Mouse (Mus musculus): Measurements from ENCODE around the gene Git1.

DNA sequence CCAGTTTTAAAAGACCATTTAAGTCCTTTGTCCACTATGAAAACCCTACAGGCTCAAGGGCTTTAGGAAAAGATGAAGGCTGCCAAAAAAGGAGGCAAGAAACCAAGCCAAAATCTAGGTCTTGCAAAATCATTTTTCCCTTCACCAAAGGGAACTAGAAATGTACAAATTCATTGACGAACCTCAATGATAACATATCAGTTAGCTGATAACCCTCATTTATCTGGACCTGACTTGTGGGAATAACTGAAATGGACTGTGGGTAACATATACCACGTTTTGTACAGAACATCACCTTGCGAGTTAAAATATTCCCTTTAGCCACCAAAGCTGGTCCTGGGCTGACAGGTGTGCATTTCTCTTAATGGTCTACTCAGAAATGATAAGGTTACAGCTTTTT is 36.3 kb downstream of the Git1 start:
- no peak for TF ChIP-seq POLR2A (IDR thresholded peaks at IDR 0.05; ENCODE audit: borderline replicate concordance, extremely low read depth, insufficient read depth, insufficient read length, poor library complexity, severe bottlenecking)
- no peak for TF ChIP-seq CTCF (IDR thresholded peaks at IDR 0.05; ENCODE audit: borderline replicate concordance, extremely low read depth, insufficient read depth, insufficient read length)
